ENCODE assay signal across 13 mouse cellular contexts in the genomic region with DNA sequence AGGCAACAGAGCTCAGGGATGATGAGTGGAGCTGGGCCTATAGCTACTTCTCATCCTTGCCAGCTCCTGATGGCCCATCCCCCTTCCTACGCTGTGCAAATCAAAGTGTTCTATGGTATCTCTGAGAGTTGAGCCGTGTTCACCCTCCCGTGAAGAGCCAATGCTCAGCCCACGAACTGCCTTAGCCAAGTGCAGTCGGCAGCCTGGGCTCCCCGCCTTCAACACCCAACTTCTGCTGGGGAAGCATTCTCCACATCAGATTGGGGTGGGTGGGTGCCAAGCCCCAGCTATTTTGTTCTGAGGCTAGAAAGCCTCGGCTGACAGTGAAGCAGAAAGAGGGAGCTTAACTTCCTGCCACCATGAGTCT. TPM values are rescaled to one million over a fixed set of nuclear protein-coding genes. Genes with fewer than 3 reads are reported as not detected.
A peak's percentile ranks its signal among the peaks of the same experiment; 100 is the strongest.
DNase-seq lines count a peak whose midpoint lies in the region; ATAC-seq and TF ChIP-seq lines count a peak whose summit lies in the region.
"Had no signal": no experiment of that assay in that cellular context is flagged by ENCODE, and none has a peak within 500 bp of the region (broad histone marks: within the 10 kb centered on the region; RNA-seq: fewer than 3 reads in every experiment).

No protein-coding gene starts in this region.

- intact Hi-C loops in left cerebral cortex, adult 2 months (cut with DNase I): no loop called here

- no peak overlapping the region for H3K27ac ChIP-seq in left cerebral cortex, adult 2 months
- no peak overlapping the region for H3K27ac ChIP-seq in forebrain, embryonic 12.5 days
- H3K27ac ChIP-seq: heart, embryonic 13.5 days; hindbrain, embryonic 12.5 days; kidney, postnatal 0 days had no signal

- ATAC-seq in forebrain, embryonic 12.5 days (ENCODE audit: low FRiP score): no peak

- no peaks in the 10 kb centered on the region for H3K36me3 ChIP-seq in splenic B cell, adult 2 months (ENCODE audit: control insufficient read depth, insufficient read depth, low read length, poor library complexity, severe bottlenecking)
- H3K36me3 ChIP-seq in forebrain, embryonic 12.5 days (replicated peaks): no peaks in the 10 kb centered on the region
- H3K36me3 ChIP-seq: heart, embryonic 13.5 days; hindbrain, embryonic 12.5 days had no signal

- no peaks in the 10 kb centered on the region for H3K9me3 ChIP-seq in forebrain, embryonic 12.5 days
- H3K9me3 ChIP-seq: heart, embryonic 13.5 days; hindbrain, embryonic 12.5 days; megakaryocyte, embryonic 14.5 days had no signal

- H3K4me3 ChIP-seq in left cerebral cortex, adult 2 months: no peak overlapping the region
- H3K4me3 ChIP-seq in forebrain, embryonic 12.5 days (replicated peaks): no peak overlapping the region
- H3K4me3 ChIP-seq: heart, embryonic 13.5 days; hindbrain, embryonic 12.5 days had no signal

- no peaks in the 10 kb centered on the region for H3K27me3 ChIP-seq in splenic B cell, adult 2 months (ENCODE audit: control insufficient read depth, insufficient read depth, low read length, poor library complexity, severe bottlenecking)
- H3K27me3 ChIP-seq in forebrain, embryonic 12.5 days: no peaks in the 10 kb centered on the region
- H3K27me3 ChIP-seq: heart, embryonic 13.5 days; hindbrain, embryonic 12.5 days had no signal

- peak; percentile 63 for DNase-seq in layer of hippocampus, adult 11-12 months (ENCODE audit: low spot score)
- no peak for DNase-seq in layer of hippocampus, adult 9-10 months (ENCODE audit: low spot score)
- peak; percentile 52 to 83 for DNase-seq in frontal cortex, adult 2 months (ENCODE audit: extremely low spot score in 1 of 2, low spot score in 1 of 2)
- DNase-seq in left cerebral cortex, adult 2 months (ENCODE audit: extremely low spot score in 1 of 2, low spot score in 2 of 2): peak; percentile 49 to 57
- DNase-seq in splenic B cell, adult 2 months (ENCODE audit: low read depth, low spot score): peak; percentile 60
- DNase-seq in kidney, adult 8-10 months: no peak
- DNase-seq in ovary, postnatal 36 days (ENCODE audit: low spot score): no peak

- H3K4me1 ChIP-seq in forebrain, embryonic 12.5 days: no peaks in the 10 kb centered on the region
- H3K4me1 ChIP-seq: hindbrain, embryonic 12.5 days had no signal

- 83% methylated on average over 7 of the region's 7 CpGs for WGBS in forebrain, embryonic 12.5 days

- H3K4me2 ChIP-seq in forebrain, embryonic 12.5 days: no peak overlapping the region
- H3K4me2 ChIP-seq: heart, embryonic 13.5 days; hindbrain, embryonic 12.5 days; lung, embryonic 14.5 days had no signal

- H3K9ac ChIP-seq in forebrain, embryonic 12.5 days: no peak overlapping the region
- H3K9ac ChIP-seq: heart, embryonic 13.5 days; hindbrain, embryonic 12.5 days; lung, embryonic 14.5 days had no signal

- TF ChIP-seq CTCF in left cerebral cortex, adult 2 months (IDR thresholded peaks at IDR 0.05): no peak

RNA-seq across cellular contexts. Expression of gene Grap, which starts 4.3 kb away (rescaled TPM):
- polyA plus RNA-seq in frontal cortex, adult 2 months (2012; rRNA removed): 6.6 and 7.2 TPM in 2 replicates
- total RNA-seq in left cerebral cortex, adult 2 months (2021): 1 to 10 TPM; 4.1 TPM
- polyA plus RNA-seq in forebrain, embryonic 12.5 days (2016; fragmentation: Nextera tagmentation; extraction: Ambion mirVana): 6.0 and 6.3 TPM in 2 replicates

RNA-seq across cellular contexts. Expression of gene Fam83g, which starts 35.2 kb away (rescaled TPM):
- 0.06 and 0.13 TPM in 2 replicates for polyA plus RNA-seq in frontal cortex, adult 2 months (2012; rRNA removed)
- under 1 TPM in 1 of 2 experiments, not detected in 1; 0.09 TPM for total RNA-seq in left cerebral cortex, adult 2 months (2021)
- 0.47 and 0.79 TPM in 2 replicates for polyA plus RNA-seq in forebrain, embryonic 12.5 days (2016; fragmentation: Nextera tagmentation; extraction: Ambion mirVana)

Comparison
In these comparisons a context has a peak if more than half of its experiments do, and no peak if none do; other contexts are left out.
1. DNase-seq: peak in layer of hippocampus, adult 11-12 months (single experiment), frontal cortex, adult 2 months (2 of 2), left cerebral cortex, adult 2 months (2 of 2) and splenic B cell, adult 2 months (single experiment); none in layer of hippocampus, adult 9-10 months (single experiment), kidney, adult 8-10 months (0 of 2) and ovary, postnatal 36 days (single experiment).